Mouse (Mus musculus) MEL-GATA-1-ER (cell line): Measurements from ENCODE around the gene Pcca.

Experiments used
- DNase-seq: peaks from one replicate; pipeline ENCODE4 v3.0.0-alpha.2; 2012; ENCODE audit warnings: low read depth; ENCODE audit errors: extremely low read depth

Pcca gene

DNA sequence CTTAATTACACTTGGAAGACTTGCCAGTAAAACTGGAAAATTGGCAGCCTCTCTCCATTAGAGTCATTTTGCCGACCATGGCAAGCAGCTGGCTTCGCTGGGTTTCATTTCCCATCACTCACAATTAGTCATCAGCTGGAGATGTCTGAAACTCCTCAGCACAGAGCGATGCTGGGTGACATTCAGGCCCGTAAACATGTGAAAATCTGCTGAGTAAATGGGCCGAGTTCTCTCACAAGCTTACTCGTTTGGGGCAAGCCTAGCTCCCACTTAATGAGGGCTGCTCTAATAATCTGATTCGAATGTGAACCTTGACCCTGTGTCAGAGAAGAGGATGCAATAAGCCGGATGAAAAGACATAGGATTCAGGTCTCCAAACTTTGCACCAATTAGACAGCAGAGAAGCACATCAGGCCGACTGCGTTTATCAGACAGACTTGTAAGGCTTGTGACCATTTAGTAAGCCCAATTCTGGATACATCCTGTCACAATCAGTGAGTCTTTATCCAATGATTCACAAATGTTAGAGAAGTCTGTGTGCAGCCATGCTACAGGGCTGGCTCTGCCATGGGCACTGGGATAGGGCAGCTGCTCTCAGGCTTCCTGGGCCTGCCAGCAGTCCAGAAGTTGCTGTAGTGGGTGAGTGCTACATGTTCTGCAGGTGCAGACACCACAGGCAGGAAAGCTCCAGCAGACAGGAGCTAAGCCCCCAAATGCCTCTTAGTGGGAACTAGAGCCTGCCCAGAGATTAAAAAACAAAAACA, 349.9 kb downstream of the Pcca start:
- no peak for DNase-seq

DNA sequence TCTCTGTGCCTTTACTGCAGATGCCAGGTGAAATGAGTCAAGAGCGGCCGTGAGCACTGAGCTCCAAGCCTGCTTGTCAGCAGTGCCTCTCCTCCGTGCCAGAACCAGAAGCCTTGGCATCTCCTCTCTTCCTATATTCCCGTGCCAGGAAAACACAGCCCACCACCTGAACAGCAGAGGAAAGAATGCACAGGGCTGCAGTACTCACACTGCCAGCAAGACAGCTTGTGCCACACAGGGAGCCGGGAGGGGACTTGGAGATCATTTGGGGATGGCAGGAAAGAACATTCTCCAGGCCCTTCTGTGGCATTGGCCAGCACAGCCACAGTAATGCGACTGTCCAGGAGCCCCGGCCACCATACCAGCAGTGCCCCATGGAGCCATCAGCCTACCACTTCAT, 351.8 kb downstream of the Pcca start:
- no peak for DNase-seq

DNA sequence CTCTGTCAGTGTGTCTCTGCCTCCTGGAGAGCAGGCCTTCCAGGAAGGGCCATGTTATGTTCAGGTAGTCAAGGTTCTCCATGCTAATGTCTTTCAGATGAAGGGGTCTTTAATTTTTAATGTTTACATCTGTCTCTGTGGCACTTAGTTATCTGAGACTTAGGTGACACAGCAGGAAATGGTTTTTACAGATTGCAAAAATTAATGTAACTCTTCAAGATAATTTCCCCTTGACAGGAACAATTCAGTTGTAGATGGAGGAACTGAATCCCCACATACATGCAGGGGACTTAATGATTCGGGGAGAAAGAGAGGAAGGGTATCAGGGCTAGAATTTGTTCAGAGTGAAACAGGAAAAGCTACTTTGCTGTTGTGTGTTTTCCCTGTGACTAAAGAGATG, 353.2 kb downstream of the Pcca start:
- no peak for DNase-seq

DNA sequence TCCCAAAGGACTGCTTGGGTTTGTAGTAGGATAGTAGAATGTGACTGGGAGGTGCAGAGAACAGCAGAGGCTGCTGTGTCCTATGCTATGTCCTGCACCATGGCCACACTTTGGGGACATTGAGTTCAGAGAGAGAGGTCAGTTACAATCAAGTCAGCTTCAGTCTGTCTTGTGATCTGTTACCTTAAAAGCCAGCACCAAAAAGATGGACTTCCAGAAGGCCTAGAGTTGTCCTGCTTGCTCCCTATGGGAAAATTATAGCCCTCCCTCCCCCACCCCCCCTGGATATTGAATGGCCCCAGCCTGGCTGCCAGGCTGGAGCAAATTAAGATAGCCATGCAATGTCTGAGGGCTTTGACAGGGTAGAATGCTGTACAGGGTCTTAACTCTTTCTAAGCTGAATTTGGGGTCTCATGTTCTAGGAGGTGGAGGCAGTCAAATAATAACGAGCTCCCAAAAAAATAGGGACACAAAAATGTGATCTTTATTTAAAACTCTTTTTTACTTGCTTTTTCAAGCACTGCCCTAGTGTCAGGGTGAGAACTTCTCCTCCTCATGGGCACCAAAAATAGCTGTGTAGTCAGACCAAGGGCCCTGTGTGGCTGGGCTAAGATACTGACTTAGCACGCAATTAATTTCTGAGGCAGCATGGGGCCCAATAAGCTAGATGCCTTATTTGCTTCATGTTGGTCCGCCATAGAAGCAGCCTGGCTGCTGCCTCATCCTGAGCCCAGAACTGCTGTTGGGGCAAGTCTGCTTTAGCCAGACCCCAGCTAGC, 353.8 kb downstream of the Pcca start:
- DNase-seq, result no peak

DNA sequence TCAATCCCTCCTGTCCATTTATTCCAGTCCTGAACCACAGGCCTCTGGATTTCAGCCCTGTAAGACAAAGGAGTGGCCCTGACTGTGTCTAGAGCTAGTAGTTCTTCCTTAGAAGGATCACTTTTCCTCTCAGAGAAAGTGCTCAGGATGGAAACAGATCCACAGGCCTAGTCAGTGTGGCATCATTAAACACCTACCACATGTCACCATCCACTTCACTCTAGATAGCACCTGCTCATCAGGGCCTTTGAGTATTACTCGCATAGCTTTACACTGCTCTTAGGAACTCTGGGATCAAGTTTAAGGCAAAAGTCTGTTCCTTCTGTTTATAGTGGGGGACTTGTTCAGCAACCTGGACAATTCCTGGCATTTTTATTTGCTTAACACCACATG, 354.4 kb downstream of the Pcca start:
- DNase-seq, result no peak

DNA sequence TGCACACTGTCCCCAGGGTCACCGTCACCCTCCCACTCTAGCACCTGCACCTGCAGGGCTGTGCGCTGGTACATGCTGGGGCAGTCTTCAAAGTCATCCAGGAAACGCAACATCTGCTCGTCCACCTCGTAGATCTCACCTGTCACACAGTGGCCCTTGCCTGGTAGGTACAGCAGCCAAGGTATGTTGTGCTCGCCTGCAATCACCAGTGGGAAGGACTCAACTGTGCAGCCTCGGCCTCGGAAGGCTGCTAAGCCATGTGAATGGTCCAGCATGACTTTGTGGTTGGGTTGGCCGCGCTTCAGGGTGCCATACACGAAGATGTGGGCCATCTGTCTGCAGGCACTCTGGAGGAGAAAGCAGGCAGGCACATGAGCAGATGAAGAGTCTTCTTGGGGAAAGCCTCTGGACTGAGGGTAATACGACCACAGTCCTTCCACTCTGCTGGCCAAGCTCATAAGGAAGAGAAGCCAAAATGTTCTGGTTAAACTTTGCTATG, 357.4 kb downstream of the Pcca start:
- DNase-seq, result no peak

DNA sequence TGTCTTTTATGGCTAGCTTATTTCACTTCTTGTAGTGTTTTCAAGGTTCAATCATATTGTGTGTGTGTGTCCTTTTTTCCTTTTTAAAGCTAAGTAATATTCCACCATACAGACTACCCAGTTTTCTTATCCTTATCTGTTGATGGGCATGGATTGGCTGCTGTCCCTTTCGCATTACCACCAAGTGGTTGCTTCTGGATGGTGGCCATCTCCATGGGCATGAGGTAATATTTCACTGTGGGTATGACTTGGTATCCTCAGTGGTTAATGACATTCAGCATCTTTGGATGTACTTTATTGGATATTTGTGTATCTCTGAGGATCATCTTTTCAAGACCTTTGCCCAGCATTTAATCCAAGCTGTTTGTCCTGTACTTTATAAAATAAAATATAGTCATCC, 362.0 kb downstream of the Pcca start:
- DNase-seq, result no peak

DNA sequence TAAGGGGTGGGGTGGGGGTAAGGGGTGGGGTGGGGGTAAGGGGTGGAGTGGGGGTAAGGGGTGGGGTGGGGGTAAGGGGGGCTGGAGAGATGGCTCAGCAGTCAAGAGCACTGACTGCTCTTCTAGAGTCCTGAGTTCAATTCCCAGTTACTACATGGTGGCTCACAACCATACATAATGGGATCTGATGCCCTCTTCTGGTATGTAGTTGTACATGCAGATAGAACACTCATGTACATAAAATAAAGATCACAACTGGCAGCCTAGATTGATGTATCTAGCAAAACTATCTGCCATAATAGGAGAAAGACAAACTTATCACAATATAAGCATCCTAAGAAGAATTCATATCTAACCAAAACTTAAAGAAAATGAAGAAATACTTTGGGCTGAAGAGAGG, 364.4 kb downstream of the Pcca start:
- DNase-seq, result no peak

DNA sequence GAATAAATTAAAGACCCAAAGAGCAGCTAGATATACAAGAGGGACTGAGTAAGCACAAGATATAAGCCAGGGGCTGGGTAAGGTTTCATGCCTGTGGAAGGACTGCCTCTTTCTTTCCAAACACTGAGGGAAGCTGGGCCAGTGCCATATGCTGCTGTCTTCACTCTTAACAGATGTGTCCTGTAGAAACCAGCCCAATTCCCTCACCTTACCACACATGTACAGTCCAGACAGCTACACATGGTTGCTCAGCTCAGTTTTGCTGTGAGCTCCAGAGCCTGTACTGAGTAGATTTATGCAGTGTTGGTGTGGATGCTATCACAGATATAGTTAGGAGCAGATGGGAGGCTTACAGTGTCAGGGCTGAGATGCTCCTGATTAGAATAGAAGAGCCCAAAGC, 366.6 kb downstream of the Pcca start:
- DNase-seq, result no peak

DNA sequence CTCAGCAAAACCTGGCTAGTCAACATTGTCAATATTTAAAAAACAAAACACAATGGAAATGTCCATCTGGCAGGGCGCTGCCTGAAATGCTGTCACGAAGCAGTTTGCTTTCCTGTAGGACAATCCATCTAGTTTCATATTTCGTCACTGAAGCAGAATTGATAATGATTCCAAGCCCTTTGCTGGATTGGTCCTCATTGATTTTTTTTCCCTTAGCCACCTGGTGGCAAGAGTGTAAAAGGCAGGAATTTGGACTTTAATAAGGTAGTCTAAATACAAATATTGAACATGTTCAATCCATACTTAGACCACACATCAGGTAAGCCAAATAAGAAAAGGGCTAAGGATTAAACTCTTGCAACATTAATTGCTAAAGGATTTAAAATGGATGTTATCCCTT, 367.1 kb downstream of the Pcca start:
- no peak for DNase-seq

DNA sequence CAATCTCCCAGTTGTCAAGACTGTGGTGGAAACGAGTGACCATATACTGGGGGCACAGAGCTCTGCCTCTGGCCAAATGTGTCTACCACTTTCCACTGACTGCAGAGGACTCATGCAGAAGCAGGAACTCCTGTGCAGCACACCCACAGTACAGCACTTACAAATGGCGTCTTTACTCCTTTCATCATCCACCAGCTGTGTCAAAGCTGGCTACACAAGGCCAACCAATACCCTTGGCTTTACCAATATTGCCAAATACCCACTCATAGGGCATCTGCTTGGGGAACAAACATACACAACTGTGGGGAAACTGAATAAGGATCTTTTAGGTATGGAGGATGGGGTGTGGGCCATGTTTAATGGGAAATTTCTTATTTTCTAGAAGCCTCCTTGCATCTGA, 367.6 kb downstream of the Pcca start:
- no peak for DNase-seq

DNA sequence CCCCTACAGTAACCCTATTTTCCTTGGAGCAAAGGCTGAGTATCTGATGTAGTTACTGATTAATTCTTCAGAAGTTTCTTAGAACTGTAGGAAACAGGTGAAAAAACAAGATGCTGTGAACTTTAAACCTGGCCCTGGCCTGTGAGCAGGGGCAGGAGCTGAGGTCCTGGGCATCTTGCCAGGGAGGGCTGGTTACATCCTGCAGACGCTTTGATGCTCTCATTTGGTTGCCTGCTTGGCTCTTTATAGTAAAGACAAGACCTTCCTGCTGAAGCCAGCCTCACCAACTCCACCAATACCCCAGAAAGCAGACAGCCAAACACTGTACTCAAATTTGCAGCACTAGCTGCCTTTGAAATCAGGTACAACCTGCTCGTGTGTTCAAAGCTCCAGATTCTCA, 368.0 kb downstream of the Pcca start:
- no peak for DNase-seq

DNA sequence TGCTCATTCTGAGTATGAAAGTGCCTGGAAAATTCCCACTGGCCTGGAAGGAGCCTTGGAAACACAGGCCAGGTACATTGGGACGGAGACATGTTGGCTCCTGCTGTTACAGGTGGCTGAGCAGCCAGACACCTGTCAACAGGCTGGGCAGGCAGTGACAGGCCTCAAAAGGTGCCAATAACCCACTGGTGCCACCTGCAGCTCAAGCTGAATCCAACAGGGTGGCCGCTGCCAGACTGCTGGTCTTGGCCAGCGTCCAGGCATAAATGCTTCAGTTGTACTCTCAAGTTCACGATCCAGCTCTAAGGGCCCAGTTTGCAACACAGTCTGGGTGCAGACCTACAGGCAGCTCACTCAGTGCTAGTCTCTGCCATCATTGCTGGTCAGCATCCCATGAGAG, 368.8 kb downstream of the Pcca start:
- DNase-seq, result no peak

DNA sequence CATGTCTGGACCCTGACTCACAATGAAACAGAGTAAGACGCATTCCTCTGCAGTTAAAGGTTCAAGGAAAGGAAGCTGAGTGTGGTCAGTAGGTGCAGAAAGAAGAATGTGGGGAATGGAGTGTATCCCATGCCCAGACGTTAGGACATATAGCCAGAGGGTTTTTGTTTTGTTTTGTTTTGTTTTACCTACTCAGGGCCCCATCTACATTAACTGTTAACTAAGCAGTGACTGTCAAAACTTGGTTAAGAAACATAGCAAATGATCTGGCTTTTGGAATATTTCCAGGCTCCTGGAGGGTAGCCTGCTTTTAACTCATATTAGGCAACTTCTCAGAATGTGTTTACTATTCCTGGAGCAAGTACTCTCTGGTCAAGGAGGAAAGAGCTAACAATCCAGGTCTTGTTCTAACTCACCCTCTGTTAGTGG, 369.8 kb downstream of the Pcca start:
- no peak for DNase-seq

DNA sequence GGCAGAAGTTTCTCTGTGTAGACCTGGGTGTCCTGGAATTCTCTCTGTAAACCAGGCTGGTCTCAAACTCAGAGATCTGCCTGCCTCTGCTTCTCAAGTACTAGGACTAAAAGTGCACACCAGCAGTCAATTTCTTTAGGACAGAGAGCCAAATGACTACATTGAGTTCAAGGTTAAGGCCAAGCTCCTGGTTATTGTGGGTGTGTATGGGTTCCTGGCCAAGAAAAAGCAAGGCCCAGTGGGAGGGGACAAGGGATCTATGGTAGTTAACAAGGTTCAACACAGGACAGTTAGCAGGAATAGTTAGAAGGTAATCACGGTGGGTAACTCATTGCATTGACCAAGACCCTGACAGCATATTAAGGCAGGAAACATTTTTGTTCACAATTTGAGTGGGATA, 370.9 kb downstream of the Pcca start:
- no peak for DNase-seq

DNA sequence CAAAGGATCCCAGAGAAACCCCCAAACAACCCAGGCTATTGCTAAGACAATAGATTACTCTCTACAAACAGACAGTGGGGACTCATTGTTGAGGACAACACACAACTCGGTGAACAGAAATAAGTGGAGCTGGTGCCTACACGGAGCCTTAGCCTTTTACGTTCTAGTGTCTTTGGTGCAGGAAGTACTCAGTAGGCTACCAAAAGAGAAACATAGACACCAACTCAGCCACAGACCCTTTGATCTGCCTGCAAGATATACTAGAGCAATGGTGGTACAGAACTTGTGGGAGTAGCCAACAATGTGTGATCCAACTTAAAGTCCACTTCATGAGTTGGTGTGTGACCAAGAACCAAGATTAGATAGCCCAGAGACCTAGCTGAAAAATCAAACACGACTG, 374.0 kb downstream of the Pcca start:
- DNase-seq, result no peak

DNA sequence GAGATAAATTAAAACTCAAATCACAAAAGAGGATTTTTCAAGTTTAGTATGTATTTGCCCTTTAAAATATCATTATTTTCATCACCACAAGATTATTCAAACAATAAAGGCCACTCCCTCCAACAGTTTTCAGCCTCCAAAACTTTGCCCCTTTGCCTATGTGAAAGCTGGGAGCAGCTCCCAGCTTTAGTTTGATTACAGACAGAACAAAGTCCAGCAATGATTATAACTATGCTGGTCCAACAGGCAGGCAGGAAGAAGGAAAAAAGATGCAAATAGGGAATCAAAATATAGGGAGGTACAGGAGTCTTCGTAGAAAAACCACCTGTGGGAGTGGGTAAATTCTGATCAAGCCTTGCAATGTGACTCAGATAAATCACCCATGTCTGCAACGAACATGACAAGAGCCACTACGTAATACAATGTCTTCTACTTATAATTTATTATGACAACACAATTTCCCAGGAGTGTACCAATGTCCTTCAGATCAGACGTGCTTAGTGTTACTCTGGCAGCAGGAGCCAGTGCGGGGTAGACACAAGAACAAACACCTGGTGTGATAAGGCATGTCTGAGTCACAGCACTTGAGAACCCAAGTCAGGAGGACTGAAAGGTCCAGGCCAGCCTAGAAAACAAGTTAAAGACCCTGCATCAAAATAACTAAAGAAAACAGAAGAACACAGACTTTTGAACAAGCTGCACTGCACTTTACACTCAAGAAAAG, 375.4 kb downstream of the Pcca start:
- DNase-seq, result no peak

DNA sequence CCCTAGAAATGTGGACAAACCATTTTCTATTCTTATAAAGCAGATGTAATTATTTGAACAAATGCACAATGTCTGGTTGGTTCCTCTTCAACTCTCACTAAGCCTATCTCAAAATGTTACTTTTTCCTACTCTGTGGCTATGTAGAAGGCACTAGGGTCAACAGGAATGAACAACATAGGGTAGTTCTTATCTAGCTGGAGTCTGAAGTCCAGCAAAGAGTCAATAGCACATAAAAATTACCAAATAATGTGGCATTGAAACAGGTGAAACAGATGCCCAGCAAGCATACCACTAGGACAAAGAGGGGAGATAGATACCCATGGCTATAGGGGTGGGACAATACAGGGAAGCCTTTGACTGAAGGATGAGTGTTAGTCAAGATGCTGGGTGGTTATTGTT, 377.1 kb downstream of the Pcca start:
- no peak for DNase-seq

DNA sequence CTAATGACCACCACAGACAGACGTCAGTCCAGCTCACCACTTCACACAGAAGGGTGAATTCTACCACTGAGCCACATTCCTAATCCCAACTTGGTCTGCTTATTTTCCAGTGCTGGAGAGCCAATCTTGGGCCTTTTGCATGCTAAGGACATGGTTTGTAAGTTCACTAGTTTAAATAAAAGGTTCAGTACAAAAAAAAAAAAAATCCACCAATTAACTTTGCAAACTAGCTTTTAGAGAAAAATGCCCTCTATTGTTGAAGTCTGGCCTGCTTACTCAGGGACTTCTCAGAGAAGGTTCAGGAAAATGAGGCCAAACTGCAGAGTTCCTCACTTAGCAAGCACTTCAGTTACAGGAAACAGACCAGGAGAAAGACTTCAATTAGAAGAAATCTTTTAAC, 378.0 kb downstream of the Pcca start:
- no peak for DNase-seq

DNA sequence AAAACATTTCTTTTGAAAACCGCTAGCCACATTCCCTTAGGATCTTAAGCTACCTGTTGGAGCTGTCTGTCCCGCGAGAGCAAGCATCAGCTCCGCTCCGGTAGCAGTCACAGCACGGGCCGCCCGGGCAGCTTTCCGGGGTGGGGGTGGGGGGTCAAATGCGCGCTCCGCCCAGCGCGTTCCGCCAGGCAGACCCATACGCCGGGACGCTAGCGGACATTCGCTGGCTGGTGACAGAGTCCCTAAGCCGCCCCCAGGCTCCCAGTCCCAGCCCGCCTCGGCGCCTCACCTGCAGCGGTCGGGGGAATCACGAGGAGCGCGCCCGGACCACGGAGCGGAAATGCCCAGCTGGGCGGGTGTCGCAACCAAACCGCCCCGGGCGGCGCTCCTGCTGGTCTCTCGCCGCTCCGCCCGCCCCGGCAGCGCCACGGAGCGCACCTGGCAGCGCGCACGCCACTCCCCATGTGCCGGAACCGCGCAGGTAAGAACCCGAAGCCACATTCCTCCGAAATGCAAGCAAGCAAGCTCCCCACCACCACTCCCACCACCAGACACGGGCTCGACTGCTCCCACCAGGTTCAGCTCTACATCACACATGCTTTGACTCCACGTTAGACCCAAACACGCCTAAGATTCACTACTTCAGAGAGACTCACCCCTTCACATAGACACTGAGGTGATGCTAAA, 378.8 kb downstream of the Pcca start:
- DNase-seq, result peak; percentile 37

DNA sequence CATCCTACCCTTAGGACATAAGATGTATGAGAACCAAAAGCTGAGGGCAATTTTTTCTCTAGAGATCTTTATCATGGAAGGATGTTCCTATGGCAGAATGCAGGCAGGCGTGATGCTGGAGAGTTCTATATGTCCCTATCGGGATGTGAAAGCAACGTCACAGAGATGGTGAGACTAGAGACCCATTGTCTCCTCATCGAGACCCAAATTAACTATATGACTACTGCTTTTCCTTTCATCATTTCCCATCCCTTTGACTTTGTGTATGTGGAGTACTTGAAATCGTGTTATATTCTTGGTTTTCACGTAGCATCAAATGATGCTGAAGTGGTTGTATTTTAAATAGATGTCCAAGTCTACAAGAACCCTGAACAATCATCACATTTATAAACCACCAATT, 379.5 kb downstream of the Pcca start, which contains the start of gene Ggact:
Gene Ggact, minus strand, starts transcription at position 101 of the 400 bp plus-strand sequence.
- no peak for DNase-seq

DNA sequence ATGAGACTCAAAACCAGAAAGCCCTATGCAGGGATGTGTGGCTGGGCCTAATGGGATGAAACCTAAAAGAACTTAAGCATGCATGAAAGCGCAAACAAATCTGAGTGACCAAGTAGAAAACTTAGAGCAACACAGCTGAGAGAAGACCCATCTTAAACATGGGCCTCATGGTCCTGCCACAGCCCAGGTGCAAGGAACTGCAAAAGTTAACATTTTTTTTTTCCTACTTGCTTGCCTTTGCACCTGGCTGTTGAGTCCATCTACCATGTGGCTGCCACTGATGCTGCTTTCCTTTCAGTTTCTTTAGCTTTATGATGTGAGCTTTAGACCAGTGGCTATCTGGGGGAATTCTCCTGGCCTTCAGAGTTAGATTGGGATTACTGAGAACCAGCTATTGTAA, 383.6 kb downstream of the Pcca start:
- no peak for DNase-seq
